Mouse (Mus musculus): Measurements from ENCODE around the gene Wdr25.

Gene Wdr25

DNA sequence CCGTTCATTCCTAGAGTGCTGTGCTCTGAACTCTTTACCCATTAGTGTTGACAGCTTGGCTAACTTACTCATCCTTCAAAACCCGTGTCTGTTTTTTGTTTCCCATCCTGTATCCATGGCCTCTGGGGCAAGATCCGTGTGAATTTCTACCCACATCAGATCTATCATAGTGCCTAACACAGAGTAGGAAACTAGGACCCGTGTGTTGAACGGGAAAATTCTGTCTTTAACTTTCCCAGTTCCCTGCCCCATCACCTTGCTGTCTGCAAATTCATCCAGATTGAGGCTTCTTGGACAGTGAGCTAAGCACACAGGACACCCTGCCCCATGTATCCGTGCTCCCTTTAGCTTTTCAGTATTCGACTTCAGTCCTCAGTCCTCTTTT is 993 bp downstream of the Wdr25 start:
- no peak for DNase-seq (ENCODE audit: low read depth, low spot score)

DNA sequence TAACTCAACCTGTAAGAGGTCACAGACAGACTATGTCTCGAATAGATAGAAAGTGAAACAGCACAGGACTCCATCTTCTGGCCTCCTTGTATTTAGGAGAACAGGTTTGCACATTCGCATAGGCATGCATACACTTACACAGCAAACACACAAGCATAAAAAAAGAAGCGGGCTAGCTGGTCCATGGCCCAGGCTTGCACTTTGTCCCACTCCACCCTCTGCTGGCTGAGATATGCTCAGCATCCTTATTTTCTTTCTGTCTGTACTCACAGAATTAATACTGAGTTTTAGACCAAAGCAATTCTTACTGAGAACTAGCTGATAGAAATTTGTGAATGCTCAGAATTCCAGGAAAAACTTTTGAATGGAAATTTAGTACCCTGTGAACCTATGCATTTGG is 2.6 kb downstream of the Wdr25 start:
- DNase-seq (ENCODE audit: low read depth, low spot score) = no peak

DNA sequence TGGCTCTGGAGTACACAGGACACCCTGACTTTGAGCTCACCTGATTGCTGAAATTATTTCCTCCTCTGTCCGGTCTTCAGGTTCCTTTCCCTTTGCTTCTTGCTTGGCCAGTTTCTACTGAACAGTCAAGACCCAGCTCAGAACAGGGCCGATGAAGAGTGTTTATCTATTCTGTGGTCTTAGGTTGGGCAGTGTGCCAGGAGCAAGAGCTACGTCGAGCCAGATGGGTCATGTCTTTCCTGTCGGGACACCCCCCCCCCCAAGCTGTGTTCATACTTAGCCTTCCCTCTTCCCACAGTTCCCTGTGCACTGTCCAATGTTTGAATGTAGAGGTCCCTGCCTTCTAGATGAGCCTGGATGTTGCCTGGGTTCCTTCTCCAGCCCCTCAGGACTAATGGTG is 7.9 kb downstream of the Wdr25 start:
- no peak for DNase-seq (ENCODE audit: low read depth, low spot score)

DNA sequence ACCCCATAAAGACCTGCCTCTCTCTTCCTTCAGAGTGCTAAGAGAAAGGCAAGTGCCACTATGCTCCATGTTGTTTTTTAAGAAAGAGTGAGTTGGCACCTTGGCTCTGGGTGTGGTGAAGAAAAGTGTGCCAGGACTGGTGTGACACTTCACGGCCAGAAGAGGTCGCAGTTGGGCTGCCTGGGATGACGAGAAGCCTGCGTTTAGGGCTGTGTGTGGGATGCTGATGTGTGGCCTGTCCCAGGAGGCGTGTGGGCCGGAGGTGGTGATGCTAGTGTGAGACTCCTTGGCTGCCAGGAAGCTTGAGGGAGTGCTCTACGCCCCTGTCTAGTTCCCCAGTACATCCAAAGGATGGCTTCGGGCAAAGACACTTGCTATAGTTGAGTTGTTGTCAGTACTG is 9.5 kb downstream of the Wdr25 start:
- peak; percentile 50 for DNase-seq (ENCODE audit: low read depth, low spot score)

DNA sequence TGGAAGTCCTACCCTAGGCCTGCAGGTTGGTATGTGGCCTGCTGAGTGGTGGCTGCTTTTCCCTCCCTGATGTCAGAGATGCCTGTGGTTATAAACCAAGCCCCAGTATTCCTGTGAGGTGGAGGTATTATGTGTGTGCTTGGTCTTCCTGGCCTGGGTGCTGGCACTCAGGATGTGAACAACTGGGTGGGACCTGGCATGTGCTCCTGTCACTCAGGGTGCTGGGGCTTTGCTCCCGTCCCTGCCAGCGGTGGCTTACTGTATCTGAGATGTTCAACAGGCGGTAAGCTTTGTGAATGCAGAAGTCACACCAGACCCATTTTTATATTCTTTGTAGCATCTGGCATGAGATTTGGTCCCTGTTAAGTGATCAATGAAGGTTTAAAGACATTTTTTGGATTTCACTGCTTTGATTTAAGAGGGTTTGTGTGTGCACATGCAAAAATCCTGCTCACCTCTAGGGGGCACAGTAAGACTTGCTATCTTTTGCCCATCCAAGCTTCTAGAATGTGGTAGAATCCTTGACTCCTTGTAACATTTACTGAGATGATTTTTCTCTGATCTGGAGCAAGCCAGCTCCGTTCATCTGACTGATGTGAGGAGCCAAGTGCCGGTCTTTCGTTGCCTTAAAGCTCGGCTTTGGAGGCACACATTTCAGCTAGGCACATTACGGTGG is 10.3 kb downstream of the Wdr25 start:
- DNase-seq (ENCODE audit: low read depth, low spot score) = peak; percentile 36

DNA sequence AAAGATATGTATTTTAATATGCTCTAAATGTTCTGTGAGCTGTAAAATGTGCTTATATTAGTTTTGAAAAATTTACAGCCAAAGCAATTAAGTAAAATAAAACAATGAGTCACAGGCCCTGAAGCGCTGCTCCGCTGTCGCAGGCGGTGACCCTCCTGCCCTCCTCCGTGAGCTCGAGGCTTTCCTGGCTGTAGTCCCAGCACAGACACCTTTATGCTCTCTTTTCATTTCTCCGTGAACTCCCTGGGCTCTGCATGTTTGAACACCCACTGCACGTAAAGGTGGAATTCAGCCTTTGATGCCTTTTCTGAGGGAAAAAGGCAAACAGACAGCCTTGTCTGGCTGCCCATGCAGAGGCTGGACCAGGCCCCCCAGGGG is 10.8 kb downstream of the Wdr25 start:
- no peak for DNase-seq (ENCODE audit: low read depth, low spot score)

DNA sequence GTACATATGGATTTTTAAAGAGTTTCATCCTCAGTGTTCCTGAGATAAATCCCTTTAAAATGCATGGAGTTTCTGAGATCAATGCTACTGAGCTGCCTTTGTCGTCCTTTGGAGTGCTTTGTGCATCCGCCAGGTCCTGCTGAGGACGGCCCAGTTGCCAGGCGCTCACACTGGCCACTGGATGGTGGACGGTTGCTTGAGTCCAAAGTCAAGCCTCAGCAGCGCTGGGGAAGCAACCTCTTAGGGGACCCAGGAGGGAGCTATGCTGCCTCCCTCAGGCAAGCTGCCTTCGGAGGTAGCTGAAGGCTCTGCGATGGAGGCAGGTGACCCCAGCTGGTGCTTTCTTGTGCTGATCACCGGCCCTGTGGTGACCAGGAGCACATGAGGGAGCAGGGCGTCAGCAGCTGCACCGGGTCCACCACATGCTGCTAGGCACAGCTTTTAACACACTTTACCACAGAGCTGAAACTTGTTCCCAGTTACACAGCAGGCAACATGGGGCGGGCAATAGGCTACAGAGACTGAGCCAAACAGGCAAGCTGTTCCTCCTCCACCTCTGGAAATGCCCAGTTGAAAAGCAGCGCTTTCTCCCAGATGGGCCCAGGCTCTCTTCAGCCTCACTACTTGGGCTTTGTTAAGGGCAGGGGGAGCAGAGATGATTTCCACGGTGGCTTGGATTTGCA is 12.3 kb downstream of the Wdr25 start:
- DNase-seq (ENCODE audit: low read depth, low spot score) = no peak

DNA sequence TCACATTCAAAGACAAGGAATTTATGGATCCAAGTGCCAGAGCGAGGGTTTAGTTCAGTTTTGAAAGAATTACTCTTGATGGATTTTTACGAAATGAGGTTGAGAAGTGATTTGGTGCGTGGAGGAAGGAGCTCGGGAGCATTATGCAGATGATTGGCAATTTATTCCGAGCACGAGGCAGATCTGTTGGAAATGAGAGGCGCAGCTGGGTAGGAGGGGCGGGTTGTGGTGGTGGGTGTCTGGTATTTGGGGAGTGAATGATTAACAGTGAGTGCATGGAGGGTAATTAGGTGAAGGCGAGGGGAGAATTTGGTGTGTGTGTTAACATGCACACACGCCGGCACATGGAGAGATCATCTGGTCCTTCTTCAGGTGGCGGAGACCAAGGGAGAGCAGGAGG is 13.0 kb downstream of the Wdr25 start:
- no peak for DNase-seq (ENCODE audit: low read depth, low spot score)

DNA sequence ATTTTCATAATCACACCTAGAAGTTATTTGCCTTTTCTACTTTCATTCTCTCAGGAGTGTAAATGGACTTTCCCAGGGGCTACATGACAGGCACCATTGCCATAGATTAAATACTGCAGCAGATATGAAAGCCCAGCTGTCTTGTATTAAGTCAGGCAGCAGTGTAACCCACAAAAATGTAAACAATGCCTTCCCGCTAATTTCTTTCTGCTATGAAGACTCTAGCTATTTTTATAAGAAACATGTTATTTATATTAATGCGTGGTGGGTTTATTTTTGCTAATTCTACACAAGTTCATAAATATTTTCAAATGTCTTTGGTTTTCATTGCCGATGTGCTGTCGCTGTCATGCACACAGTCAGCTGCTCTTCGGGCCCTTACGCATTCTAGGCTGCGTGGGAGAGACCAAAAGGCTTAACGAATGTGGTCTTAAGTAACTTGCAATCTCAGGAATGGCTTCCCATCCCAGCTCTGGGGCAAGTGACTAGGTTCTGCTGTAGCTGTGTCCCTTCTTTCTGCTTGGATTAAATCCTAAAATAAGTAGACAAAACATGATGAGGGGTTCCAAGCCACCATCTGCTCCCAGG is 16.5 kb downstream of the Wdr25 start:
- no peak for DNase-seq (ENCODE audit: low read depth, low spot score)

DNA sequence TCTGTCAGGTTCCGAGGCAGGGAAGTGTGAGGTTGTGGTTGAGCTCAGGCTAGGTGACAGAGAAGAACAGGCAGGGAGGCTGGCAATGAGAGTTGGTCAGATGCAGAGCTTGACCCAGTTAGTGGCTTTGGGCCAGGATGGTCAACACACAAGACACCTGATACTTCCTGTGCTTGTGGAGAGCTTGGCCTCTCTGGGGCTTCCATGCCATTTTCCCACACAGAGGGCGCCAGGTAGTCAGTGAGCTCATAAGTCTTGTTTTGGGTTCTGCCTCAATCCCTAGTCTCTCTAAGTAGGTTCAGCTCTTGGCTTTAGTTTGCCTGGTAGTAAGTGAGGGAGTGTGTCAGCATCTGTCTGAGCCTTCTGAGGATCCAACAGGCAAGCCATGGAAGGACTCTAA is 19.0 kb downstream of the Wdr25 start:
- no peak for DNase-seq (ENCODE audit: low read depth, low spot score)

DNA sequence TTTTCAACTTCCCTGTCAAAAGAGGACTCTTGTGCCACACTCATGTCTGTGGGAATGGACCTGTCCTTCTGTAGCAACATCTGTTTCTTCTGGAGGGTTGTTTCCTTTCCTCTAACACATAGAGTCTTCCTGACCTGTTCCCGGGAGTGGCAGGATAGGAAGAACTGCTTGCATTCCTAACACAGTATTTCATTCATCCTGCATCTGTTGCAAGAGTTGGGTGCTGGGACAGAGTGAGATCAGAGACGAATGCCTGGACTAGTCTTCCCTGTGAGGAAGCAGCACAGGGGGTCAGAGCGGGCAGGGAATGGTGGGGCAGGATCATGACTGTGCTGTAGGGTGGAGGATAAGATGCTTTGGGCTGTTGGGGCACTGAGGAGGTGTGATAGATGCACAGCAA is 20.8 kb downstream of the Wdr25 start:
- no peak for DNase-seq (ENCODE audit: low read depth, low spot score)

DNA sequence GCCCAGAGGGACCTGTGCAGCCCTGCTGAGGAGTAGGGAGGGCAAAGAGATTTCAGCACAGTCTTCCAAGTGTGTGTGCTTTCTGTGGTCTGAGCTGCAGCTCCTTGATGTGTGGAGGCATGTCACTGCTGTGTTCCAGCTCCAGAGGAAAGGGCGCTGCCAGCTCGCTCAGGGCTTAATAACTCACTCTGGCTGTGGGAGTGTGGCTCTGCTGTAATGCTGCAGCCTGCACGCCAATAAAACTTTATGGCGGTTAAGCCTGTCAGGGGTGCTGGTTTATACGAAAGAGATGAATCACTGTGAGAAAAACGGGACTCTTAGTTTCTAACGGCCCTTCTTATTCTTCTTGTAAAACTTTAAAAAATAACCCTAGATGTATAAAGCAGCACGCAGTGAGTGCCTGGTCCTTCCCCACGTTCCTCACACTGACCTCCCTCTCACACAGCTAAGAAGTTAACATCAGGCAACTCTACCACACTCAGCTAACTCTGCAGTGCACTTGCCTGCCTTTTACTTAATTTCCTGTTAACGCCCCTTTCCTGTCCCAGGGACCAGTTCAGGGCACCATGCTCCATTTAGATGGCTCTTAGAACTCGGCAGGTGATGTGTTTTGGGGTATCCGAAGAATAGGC is 21.4 kb downstream of the Wdr25 start:
- DNase-seq (ENCODE audit: low read depth, low spot score) = no peak

DNA sequence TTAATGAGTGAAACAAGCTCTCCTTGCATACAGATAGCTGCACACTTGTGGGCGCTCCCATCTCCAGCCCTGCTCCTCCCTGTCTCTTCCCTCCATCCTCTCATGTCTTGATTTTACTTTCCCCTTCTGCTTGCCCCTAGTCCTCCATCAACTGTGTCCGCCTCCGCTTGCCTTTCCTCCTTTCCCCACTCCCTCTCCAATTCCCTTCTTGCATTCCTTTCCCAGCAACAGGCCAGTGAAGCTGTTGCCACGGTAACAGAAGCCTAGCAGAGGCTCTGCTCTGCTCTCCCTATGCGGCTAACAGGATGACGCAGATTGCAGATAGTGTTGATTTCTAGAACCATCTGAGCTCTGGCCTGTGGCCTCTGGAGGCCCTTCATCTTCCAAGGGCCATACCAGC is 22.5 kb downstream of the Wdr25 start:
- DNase-seq (ENCODE audit: low read depth, low spot score) = peak; percentile 48

DNA sequence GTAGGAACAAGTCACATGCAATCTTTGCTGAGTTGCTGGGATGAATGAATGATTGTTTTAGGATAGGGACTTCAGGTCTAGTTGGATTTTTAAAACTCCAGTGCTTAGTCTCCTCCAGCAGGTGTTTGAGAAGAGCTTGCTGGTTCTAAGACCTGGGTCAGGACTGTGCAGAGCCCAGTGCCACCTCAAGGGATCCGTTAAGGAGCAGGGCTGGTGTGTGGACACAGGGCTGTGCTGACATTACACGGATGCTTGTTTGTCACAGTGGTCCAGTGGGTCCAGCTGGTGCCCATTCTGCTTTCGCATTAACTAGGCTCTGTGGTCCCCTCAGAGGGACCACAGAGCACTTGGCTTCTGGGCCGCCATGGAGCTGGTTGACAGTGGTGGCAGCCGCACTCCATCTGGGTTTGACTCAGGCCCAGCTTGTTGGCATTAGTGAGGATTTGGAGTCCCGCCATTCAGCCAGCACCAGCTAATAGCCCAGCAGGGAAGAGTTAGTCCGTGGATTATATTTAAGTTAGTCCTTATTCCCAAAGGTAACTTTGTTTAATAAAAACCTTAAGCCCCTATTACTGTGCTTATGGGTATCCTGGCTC is 23.1 kb downstream of the Wdr25 start:
- no peak for DNase-seq (ENCODE audit: low read depth, low spot score)

DNA sequence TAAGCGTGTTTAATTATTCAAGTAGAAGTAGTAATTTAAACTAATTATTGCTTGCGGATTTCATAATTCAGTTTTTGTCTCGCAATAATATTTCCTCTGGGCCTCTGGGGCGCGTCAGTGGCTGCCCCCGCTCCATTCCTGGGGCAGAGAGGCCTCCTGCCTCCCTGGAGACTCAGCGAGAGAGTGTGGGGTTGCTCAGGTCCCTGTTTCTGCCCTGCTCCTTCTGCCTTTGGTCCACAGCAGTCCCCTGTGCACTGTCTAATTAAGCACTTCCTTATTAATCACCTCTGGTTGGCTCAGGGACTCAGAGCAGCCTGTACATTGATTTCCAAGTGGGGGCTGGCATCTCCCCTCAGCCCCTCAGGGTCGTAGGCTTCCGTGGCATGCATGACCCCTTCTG is 24.1 kb downstream of the Wdr25 start:
- DNase-seq (ENCODE audit: low read depth, low spot score) = no peak

DNA sequence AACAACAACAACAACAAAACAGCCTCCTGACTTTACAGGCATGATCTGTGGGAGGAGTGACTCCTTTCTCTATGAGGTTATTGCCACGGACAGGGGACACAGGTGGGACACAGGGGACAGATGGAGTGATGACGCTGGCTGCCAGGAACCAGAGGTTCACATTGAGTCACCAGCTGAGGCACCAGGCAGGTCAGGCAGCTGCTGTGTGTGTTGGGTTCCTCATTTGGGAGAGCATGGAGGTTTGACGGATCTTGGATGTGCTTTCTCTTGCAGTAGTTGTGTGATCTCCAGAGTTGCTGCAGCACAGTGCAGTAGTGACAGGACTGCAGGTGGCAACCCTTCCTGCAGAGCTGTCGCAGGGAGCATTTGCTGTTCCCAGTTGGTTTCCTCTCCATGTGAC is 25.3 kb downstream of the Wdr25 start:
- no peak for DNase-seq (ENCODE audit: low read depth, low spot score)

DNA sequence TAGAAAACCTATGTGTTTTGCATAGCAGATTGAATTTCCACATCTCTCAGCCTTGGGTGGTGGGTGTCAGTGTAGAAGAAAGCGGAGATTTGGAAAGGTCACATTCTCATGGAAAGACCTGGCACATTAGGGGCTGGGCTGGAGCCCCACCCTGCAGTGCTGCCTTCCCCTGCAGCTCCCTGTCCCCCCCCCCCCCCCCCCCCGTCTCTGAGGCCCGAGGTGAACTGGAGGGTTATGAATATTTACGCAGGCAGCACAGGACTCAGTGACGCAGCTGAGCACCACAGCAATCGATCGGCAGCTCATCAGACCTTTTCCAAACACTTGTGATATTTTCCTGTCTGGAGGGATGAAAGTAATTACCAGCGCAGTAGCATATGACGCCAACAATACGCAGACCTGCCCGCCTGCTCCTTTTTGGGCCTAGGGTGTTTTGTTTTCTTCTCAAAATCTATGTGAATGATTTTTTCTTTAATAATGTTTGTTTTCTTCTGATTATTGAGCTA is 33.2 kb downstream of the Wdr25 start:
- DNase-seq (ENCODE audit: low read depth, low spot score) = no peak

DNA sequence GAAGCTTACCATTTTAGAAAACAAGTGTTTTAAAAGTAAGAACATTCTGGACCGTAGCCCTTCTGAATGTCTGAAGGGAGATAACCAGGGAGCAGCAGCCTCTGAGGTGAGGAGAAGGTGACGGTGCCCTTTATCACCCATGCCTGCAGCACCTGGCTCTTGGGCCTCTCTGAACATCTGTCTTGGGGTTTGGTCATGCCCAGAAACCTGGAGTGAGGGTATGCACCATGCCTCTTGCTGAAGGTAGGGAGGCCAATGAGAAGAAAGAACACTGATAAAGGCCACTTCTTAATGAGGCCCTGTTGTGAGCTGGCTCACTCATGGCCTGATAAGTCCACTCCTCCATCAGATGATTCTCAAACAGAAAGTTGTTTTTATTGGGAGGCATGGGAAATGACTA is 34.8 kb downstream of the Wdr25 start:
- DNase-seq (ENCODE audit: low read depth, low spot score) = no peak

DNA sequence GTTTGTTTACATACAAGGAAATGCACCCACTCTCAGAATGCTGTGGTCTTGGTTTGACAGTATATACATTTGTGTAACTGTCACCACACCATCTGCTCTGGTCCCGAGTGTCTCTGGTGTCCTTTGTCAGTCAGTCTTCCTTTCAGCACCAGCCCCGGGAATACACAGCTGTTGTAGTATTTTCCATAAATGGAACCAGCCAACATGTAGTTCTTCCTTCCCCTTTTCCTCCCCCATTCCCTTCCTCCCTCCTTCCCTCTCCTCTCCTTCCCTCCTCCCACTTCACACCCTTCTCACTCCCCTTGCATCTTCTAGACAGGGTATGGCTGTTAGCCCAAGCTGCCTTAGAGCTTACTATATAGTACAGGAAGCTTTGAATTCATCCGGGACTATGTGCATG is 36.0 kb downstream of the Wdr25 start:
- DNase-seq (ENCODE audit: low read depth, low spot score) = no peak

DNA sequence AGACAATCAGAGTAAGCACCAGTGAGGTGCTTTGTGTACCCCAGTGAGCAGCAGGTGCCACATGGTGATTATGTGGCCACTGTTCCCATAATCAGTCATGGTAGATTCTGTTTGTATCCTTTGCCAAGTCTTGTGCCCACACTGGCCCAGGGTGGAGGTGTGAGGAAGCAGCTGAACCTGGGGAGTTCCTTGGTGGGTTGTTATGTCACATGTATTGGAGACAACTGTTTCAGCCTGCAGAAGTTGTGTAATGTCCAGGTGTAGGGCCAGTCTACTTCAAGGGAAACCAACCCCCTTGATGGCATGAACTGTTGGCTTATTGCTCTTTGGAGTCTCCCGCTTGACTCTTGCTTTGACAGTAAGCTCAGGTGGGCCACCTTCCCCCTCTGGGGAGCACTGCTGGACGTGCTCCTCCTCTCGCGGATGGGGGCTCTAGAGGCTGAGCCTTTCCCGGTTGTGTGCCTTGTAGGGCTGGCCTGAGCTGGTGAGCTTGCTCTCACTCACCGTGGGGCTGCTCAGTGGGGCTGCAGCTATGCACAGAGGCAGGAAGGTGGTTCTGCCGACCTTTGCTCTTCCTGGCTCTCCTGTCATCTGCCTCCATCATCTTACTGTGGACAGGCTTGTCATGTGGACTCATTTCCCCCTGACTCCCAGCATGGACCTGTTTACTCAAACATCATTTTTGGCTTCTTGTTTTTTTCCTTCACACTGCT is 38.1 kb downstream of the Wdr25 start:
- no peak for DNase-seq (ENCODE audit: low read depth, low spot score)

DNA sequence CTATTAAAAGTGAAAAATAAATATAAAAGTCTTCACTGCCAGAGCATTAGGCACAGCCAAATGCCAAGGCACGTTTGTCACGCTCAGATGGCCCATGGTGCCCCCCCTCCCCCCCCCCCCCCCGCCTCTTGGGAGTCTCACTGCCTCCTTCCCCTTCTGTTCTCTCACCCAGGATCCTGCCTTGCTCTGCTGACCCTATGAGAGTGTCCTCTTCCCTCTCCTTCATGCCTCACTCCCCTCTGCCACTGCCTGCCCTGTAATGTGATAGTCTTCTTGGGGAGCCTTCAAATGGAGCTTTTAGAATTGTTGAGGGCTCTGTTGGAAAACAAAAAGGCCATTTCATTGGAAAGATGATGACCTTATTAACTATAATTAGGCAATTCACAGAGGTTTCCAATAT is 38.7 kb downstream of the Wdr25 start:
- DNase-seq (ENCODE audit: low read depth, low spot score) = no peak

DNA sequence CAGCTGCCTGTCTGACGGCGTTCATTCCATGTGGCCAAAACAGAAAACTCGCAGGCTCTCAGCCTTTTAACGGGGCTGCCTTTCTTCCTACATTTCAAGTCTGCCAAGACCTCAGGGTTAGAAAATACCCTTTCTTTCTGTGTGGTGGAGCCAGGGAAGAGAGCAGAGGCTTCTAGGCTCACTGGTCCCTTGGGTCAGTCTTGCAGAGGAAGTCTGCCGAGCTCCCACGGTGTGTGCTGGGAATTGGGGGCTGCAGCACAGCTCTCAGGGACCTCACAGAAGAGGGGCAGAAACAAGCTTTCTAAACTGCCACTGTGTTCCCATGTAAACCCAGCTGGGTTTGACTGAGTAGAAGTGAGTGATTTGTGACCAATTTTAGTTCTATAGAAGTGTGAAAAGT is 40.8 kb downstream of the Wdr25 start:
- DNase-seq (ENCODE audit: low read depth, low spot score) = no peak

All from embryo, embryonic 11.5 days (tissue).